Mouse (Mus musculus) heart, postnatal 25 days (tissue): Measurements from ENCODE around the gene Vps41. TPM values are rescaled to one million over a fixed set of nuclear protein-coding genes. Genes with fewer than 3 reads are reported as not detected.

Experiments used
- DNase-seq: peaks from one replicate; pipeline ENCODE4 v3.0.0; 2022; ENCODE audit warnings: low spot score
- intact Hi-C: fragments of 180-260 bp; cut with DNase I; formaldehyde crosslinking; loops from one replicate; pipeline ENCODE4 v1.15.1; 2025
- total RNA-seq, 2 experiments: library from RNA; stranded (reverse); gene quantifications; 2 replicates each; pipeline ENCODE4 v1.2.3; 2021

The Vps41 gene
- 10 to 100 TPM; 29.7 to 32.5 TPM for total RNA-seq

- peak; percentile 48 for DNase-seq
- intact Hi-C loops: no loop called here
These were observed at the start of gene Vps41 for GRCm38 (mm10) chr13:18717185-18717584. Gene Vps41 (plus strand): TSS chr13:18717286.

GRCm38 (mm10) chr13:18698518-18699065 is 18.5 kb upstream of the Vps41 start:
- no peak for DNase-seq
- intact Hi-C loops: loop anchor here (10.0 kb wide), 1 partner anchor 644 kb away; no protein-coding TSS in a partner anchor

- intact Hi-C loops: no loop called here
- DNase-seq: no peak
These were observed 5.4 kb upstream of the Vps41 start for GRCm38 (mm10) chr13:18711685-18712084.

- intact Hi-C loops: no loop called here
- DNase-seq: no peak
These were observed 379 bp upstream of the Vps41 start for GRCm38 (mm10) chr13:18716707-18717106.

GRCm38 (mm10) chr13:18718461-18718860 is 1.4 kb downstream of the Vps41 start:
- intact Hi-C loops: no loop called here
- DNase-seq: no peak

- no peak for DNase-seq
- intact Hi-C loops: no loop called here
These were observed 13.6 kb downstream of the Vps41 start for GRCm38 (mm10) chr13:18730666-18731065.

- intact Hi-C loops: loop anchor here (5.0 kb wide), 1 partner anchor 34 kb away; no protein-coding TSS in a partner anchor
- DNase-seq: no peak
These were observed 19.5 kb downstream of the Vps41 start for GRCm38 (mm10) chr13:18736590-18736989.

GRCm38 (mm10) chr13:18743575-18744265 is 26.6 kb downstream of the Vps41 start:
- intact Hi-C loops: no loop called here
- DNase-seq: no peak

- DNase-seq: no peak
- intact Hi-C loops: no loop called here
These were observed 27.2 kb downstream of the Vps41 start for GRCm38 (mm10) chr13:18744266-18744652.

GRCm38 (mm10) chr13:18757958-18758357 is 40.9 kb downstream of the Vps41 start:
- intact Hi-C loops: no loop called here
- no peak for DNase-seq

- no peak for DNase-seq
- intact Hi-C loops: no loop called here
These were observed 42.4 kb downstream of the Vps41 start for GRCm38 (mm10) chr13:18759361-18760056.

GRCm38 (mm10) chr13:18761452-18761851 is 44.4 kb downstream of the Vps41 start:
- DNase-seq: no peak
- intact Hi-C loops: no loop called here

GRCm38 (mm10) chr13:18767893-18768292 is 50.8 kb downstream of the Vps41 start:
- intact Hi-C loops: no loop called here

GRCm38 (mm10) chr13:18768495-18768894 is 51.4 kb downstream of the Vps41 start:
- intact Hi-C loops: no loop called here
- no peak for DNase-seq

More at GRCm38 (mm10) chr13:18767893-18768292, 50.8 kb downstream of the Vps41 start:
- DNase-seq: no peak

- DNase-seq: no peak
- intact Hi-C loops: no loop called here
These were observed 56.5 kb downstream of the Vps41 start for GRCm38 (mm10) chr13:18773437-18774198.

- intact Hi-C loops: no loop called here
- DNase-seq: no peak
These were observed 64.2 kb downstream of the Vps41 start for GRCm38 (mm10) chr13:18781250-18781649.

GRCm38 (mm10) chr13:18785702-18786101 is 68.6 kb downstream of the Vps41 start:
- intact Hi-C loops: no loop called here
- DNase-seq: no peak

GRCm38 (mm10) chr13:18788040-18788439 is 71.0 kb downstream of the Vps41 start:
- intact Hi-C loops: no loop called here

GRCm38 (mm10) chr13:18788689-18789088 is 71.6 kb downstream of the Vps41 start:
- intact Hi-C loops: no loop called here
- no peak for DNase-seq

More at GRCm38 (mm10) chr13:18788040-18788439, 71.0 kb downstream of the Vps41 start:
- DNase-seq: no peak

- intact Hi-C loops: no loop called here
- DNase-seq: no peak
These were observed 72.6 kb downstream of the Vps41 start for GRCm38 (mm10) chr13:18789662-18790061.
